Mouse (Mus musculus) midbrain, embryonic 15.5 days (tissue): ENCODE results near the gene Hdac7. TPM values are rescaled to one million over a fixed set of nuclear protein-coding genes. Genes with fewer than 3 reads are reported as not detected.
A peak's percentile ranks its signal among the peaks of the same experiment; 100 is the strongest.

ENCODE experiments used
- ATAC-seq: fragments of 200-750 bp; cut with Nextera tagmentation; replicated peaks from 2 replicates; pipeline ENCODE4 v1.8.0; 2017; ENCODE audit warnings: moderate TSS enrichment
- H3K27ac ChIP-seq: fragments of 300-500 bp; sonication (generic); 2 replicates; pipeline ENCODE4 v1.5.1; 2015; ENCODE audit warnings: mild to moderate bottlenecking, inconsistent platforms
- H3K27me3 ChIP-seq: fragments of 300-500 bp; sonication (generic); replicated peaks from 2 replicates; pipeline ENCODE4 v1.6.1; 2015; ENCODE audit warnings: inconsistent platforms
- H3K36me3 ChIP-seq: fragments of 300-500 bp; sonication (generic); replicated peaks from 2 replicates; pipeline ENCODE4 v1.6.1; 2015; ENCODE audit warnings: inconsistent platforms
- H3K4me1 ChIP-seq: fragments of 300-500 bp; sonication (generic); 2 replicates; pipeline ENCODE4 v1.6.1; 2015; ENCODE audit warnings: inconsistent platforms
- H3K4me2 ChIP-seq: fragments of 300-500 bp; sonication (generic); 2 replicates; pipeline ENCODE4 v1.6.1; 2015; ENCODE audit warnings: inconsistent platforms, mild to moderate bottlenecking, moderate library complexity
- H3K4me3 ChIP-seq: fragments of 300-500 bp; sonication (generic); 2 replicates; pipeline ENCODE4 v1.5.1; 2015; ENCODE audit warnings: mild to moderate bottlenecking, inconsistent platforms
- H3K9ac ChIP-seq: fragments of 300-500 bp; sonication (generic); 2 replicates; pipeline ENCODE4 v1.6.1; 2015; ENCODE audit warnings: mild to moderate bottlenecking, inconsistent platforms
- H3K9me3 ChIP-seq: fragments of 300-500 bp; sonication (generic); 2 replicates; pipeline ENCODE4 v1.6.1; 2016; ENCODE audit warnings: inconsistent platforms
- WGBS: fragments of 180-500 bp; shearing (Covaris S2); methylation state at CpG from one replicate; pipeline ENCODE4 v1.1.7; 2015; ENCODE audit warnings: mixed read lengths; 5-methylcytosine and 5-hydroxymethylcytosine counted together
- polyA plus RNA-seq: library from polyadenylated mRNA; unstranded; fragments of >200 nt; fragmentation: Nextera tagmentation; extraction: Ambion mirVana; gene quantifications from 2 replicates; pipeline ENCODE4 v1.2.1, GENCODE M21; 2015

Gene Hdac7
- polyA plus RNA-seq, 1 experiment from 2014 or later = 34.5 TPM

DNA sequence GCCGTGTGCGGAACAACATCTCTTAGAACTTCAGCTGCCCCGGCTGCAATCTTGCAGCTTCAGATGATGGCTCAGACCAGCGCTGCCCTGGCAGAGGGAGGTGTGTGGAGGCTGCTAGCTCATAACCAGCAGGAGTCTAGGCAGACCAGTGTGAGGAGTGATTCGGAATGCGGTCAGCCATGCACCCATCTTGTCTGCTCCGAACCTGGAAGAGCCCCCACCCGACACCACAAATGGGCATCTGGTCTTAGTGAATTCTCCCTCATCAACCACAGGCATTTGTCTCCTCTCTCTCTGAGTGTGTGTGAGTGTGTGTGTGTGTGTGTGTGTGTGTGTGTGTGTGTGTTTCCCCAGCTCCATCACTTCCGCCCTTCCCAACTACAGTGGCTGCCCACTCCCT lies 24.4 kb downstream of the Hdac7 start:
- no peaks in the 10 kb centered on the region for H3K9me3 ChIP-seq
- no peak overlapping the region for H3K27ac ChIP-seq
- no peak overlapping the region for H3K4me2 ChIP-seq
- H3K4me1 ChIP-seq = peaks cover 38% of the 10 kb centered on the region
- H3K4me3 ChIP-seq = no peak overlapping the region
- 85% methylated on average over 9 of the region's 9 CpGs for WGBS
- H3K9ac ChIP-seq = no peak overlapping the region
- no peaks in the 10 kb centered on the region for H3K27me3 ChIP-seq
- no peak for ATAC-seq
- H3K36me3 ChIP-seq = no peaks in the 10 kb centered on the region

DNA sequence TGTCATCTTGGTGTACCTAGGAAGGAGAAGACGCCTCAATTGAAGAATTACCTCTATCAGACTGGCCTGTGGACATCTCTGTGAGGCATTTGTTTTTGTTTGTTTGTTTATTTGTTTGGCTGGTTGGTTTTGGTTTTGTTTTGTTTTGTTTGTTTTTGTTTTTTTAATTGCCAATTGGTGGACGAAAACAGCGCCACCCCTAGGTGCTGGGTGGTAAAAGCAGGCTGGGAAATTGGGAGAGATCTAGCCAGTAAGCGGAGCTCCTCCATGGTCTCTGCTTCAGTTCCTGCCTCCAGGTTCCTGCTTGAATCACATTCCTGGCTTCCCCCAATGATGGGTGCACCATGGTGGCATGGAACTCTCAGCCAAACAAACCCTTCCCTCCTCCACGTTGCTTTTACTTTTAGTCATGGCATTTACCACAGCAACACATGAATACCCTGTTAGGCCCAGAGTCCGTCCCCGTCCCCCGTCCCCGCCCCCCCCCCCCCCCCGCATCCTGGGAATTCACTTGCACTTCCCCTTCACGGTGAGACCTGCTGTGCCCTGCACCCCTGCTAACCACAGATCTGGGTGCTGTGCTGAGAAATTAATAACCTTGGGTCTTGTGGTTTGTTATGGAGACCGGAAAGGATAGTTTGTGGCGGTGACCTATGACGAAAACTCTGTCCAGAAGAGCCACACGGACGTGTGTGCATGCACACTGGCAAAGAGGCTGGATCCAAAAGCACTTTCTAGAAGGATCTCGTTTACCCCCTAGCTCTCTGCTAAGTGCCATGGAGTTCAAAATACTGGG lies 27.9 kb downstream of the Hdac7 start:
- 94% methylated on average over 17 of the region's 17 CpGs for WGBS
- Histone ChIP-seq H3K9ac (no peak overlapping the region), H3K4me2 (no peak overlapping the region), H3K4me3 (no peak overlapping the region), H3K27ac (no peak overlapping the region), H3K9me3 (no peaks in the 10 kb centered on the region), H3K27me3 (no peaks in the 10 kb centered on the region), H3K36me3 (no peaks in the 10 kb centered on the region), H3K4me1 (peaks cover 28% of the 10 kb centered on the region)
- no peak for ATAC-seq

- Histone ChIP-seq H3K27ac (no peak overlapping the region), H3K4me2 (no peak overlapping the region), H3K9me3 (no peaks in the 10 kb centered on the region), H3K27me3 (no peaks in the 10 kb centered on the region), H3K4me1 (peaks cover 24% of the 10 kb centered on the region), H3K9ac (no peak overlapping the region), H3K4me3 (no peak overlapping the region), H3K36me3 (0 out of 2 replicates have a peak, but pooled peaks cover 4% of the 10 kb centered on the region)
- ATAC-seq = no peak
- WGBS = 91% methylated on average over 4 of the region's 4 CpGs
Measured at GRCm38 (mm10) chr15:97815254-97815653, 29.0 kb downstream of the Hdac7 start.

DNA sequence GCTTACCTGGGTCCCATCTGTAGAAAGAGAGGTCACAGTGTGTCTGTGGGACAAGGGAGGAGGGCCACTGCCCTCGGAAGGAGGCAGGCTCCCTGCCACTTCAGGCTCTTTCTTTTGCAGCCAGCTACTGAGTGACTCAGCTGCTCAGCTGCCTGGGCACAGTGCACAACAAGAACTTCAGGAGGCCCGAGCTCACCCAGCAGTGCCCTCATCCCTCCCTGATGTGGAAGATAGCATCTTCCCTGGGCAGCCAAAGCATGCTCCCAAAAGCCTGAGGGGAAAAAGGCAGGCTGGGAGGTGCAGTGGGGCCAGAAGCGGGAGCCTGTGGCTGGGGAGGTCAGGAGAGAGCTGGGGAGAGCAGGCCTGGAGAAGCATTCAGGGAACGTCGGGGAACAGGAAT lies 29.6 kb downstream of the Hdac7 start:
- ATAC-seq = no peak
- Histone ChIP-seq H3K9ac (no peak overlapping the region), H3K9me3 (no peaks in the 10 kb centered on the region), H3K36me3 (0 out of 2 replicates have a peak, but pooled peaks cover 6% of the 10 kb centered on the region), H3K4me2 (no peak overlapping the region), H3K4me3 (no peak overlapping the region), H3K4me1 (peaks cover 24% of the 10 kb centered on the region), H3K27me3 (no peaks in the 10 kb centered on the region), H3K27ac (no peak overlapping the region)
- 63% methylated on average over 5 of the region's 5 CpGs for WGBS

DNA sequence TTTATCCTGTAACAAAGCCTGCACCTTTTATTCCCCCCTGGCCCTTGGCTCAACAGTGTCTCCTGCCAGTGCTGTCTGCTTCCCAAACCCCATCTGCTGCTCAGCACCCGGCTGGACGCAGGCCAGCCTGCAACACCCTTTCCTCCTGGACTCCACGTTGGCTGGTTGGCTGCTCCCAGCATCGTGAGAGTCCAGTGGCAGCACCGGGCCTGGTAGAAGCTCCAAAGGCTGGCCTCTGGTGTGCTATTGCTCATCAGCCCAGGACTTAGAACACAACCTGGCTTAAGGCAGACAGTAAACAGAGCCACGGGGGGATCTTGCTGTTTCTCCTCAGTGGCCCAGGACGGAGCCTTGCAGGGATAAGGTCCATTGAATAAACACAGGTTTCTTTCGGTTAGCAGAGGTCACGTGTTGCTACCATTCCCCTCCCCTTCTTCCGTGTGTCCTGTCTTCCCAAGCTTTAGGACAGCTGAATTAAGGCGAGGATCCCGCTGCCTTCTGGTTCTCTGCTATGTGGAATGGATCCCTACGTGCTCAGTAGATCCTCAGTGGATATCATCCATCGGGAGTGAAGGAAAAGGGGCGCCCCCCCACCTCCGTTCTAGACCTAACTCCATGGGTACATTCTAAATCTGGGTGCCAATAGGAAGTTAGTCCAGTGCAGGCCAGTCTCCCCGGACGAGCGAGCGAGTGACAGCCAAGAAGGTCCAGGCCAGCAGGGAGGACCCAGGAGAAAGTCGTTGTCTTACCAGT lies 30.7 kb downstream of the Hdac7 start:
- Histone ChIP-seq H3K4me1 (peaks cover 24% of the 10 kb centered on the region), H3K27ac (peak overlapping the region; percentile 11; the same call in 1 of the 2 replicates), H3K36me3 (peaks cover 6% of the 10 kb centered on the region; the same call in 1 of the 2 replicates), H3K27me3 (no peaks in the 10 kb centered on the region), H3K9me3 (no peaks in the 10 kb centered on the region), H3K4me3 (no peak overlapping the region), H3K4me2 (no peak overlapping the region), H3K9ac (no peak overlapping the region)
- WGBS = 46% methylated on average over 21 of the region's 21 CpGs
- 0 out of 2 replicates have a peak, but pooled peaks have one; percentile 38 for ATAC-seq

DNA sequence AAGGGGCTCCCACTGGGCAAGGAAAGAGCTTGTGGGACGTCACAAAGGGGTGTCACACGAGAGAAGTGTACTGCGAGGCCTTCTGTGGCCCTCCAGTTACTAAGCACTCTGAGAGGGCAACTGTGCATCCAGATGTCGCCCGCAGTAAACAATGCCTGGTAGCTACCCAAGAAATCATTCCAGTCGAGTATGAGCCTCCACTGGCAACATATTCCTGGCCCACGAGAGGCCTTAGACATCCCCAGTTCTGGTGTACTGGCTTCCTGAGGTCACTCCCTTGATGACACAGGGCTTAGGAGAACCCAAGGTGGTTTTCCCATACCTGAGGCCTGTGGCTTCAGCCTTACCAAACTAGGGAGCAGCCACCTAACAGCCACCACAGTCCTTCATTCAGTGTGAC lies 31.4 kb downstream of the Hdac7 start:
- Histone ChIP-seq H3K27ac (peak overlapping the region; percentile 11; the same call in 1 of the 2 replicates), H3K36me3 (peaks cover 11% of the 10 kb centered on the region; the same call in 1 of the 2 replicates), H3K27me3 (no peaks in the 10 kb centered on the region), H3K9ac (no peak overlapping the region), H3K4me2 (no peak overlapping the region), H3K4me1 (peaks cover 24% of the 10 kb centered on the region), H3K9me3 (no peaks in the 10 kb centered on the region), H3K4me3 (no peak overlapping the region)
- 69% methylated on average over 7 of the region's 7 CpGs for WGBS
- no peak for ATAC-seq

DNA sequence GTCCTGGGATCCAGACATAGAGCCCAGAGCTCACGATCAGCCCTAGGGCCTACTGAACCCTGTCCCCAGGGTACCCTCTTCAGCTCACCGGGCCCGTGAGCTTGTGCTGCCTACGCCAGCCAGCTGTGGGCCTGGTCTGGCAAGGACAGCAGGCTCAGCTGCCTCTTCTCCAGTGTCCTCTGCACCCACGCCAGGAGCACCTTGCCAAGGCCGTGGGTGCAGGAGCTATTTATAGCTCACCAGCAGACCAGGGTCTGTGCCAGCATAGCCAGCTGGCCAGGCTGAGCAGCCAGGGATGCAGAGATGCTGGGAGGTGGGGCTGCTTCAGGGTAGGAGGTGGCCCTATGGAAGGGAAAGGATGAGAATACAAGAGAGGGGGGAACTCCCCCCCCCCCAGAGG lies 32.2 kb downstream of the Hdac7 start:
- Histone ChIP-seq H3K27me3 (no peaks in the 10 kb centered on the region), H3K4me1 (peaks cover 24% of the 10 kb centered on the region), H3K27ac (peak overlapping the region; percentile 56; the same call in 1 of the 2 replicates), H3K4me3 (no peak overlapping the region), H3K9me3 (no peaks in the 10 kb centered on the region), H3K36me3 (peaks cover 19% of the 10 kb centered on the region; the same call in 1 of the 2 replicates), H3K4me2 (no peak overlapping the region), H3K9ac (no peak overlapping the region)
- WGBS = 54% methylated on average over 6 of the region's 6 CpGs
- ATAC-seq = peak; percentile 37; the same call in 1 of the 2 replicates

DNA sequence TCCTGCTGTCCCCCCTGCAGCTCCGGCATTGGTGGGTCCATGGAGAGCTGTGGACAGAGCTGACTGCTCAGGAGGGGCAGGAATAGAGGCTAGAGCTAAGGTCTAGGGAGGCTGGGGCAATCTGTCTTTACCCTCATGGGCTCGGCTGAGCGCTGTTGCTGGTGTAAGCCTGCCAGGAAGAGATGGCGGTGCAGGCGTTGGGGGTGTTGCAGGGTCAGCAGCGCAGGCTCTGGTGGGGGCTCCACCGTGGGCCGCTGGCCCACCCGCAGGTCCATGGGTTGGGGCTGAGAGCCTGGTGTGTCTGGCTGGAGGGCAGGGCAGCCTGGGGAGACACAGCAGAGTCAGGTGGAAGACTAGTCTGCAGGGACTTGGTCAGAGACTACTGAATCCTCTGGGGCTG lies 33.0 kb downstream of the Hdac7 start:
- Histone ChIP-seq H3K9ac (no peak overlapping the region), H3K36me3 (peaks cover 23% of the 10 kb centered on the region; the same call in 1 of the 2 replicates), H3K9me3 (no peaks in the 10 kb centered on the region), H3K27me3 (no peaks in the 10 kb centered on the region), H3K27ac (peak overlapping the region; percentile 56; the same call in 1 of the 2 replicates), H3K4me3 (no peak overlapping the region), H3K4me1 (peaks cover 24% of the 10 kb centered on the region), H3K4me2 (no peak overlapping the region)
- WGBS = 87% methylated on average over 9 of the region's 9 CpGs
- ATAC-seq = no peak

GRCm38 (mm10) chr15:97810399-97810798 lies 33.9 kb downstream of the Hdac7 start:
- ATAC-seq = no peak
- H3K27me3 ChIP-seq = no peaks in the 10 kb centered on the region
- no peaks in the 10 kb centered on the region for H3K9me3 ChIP-seq
- no peak overlapping the region for H3K27ac ChIP-seq
- no peak overlapping the region for H3K4me3 ChIP-seq
- H3K4me1 ChIP-seq = peaks cover 24% of the 10 kb centered on the region
- WGBS = 91% methylated on average over 5 of the region's 5 CpGs
- no peak overlapping the region for H3K4me2 ChIP-seq
- H3K9ac ChIP-seq = no peak overlapping the region
- H3K36me3 ChIP-seq = peaks cover 26% of the 10 kb centered on the region; the same call in 1 of the 2 replicates

- WGBS = 81% methylated on average over 5 of the region's 5 CpGs
- Histone ChIP-seq H3K36me3 (peaks cover 26% of the 10 kb centered on the region; the same call in 1 of the 2 replicates), H3K27ac (no peak overlapping the region), H3K4me2 (no peak overlapping the region), H3K9me3 (no peaks in the 10 kb centered on the region), H3K4me3 (no peak overlapping the region), H3K27me3 (no peaks in the 10 kb centered on the region), H3K4me1 (peaks cover 24% of the 10 kb centered on the region), H3K9ac (no peak overlapping the region)
- no peak for ATAC-seq
Measured at GRCm38 (mm10) chr15:97809942-97810341, 34.4 kb downstream of the Hdac7 start.

DNA sequence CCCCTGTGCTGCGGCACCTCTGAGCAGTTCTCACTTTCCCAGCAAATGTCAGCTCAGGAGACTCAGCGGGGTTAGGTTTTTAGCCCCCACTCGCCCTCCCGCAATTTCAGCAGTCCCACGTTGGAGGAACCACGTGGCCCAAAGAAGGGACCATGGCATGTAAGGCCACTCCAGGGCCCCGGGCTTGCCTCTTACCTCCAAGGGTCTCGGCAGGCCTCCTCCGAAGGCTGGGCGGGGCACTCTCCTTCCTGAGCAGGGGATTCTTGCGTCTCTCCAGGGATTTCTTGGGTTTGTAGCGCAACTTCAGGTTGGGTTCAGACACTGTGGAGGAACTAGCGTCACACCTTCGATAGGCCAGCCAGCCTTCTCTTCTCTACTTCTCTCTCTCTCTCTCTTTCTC lies 35.1 kb downstream of the Hdac7 start:
- Histone ChIP-seq H3K4me1 (peaks cover 24% of the 10 kb centered on the region), H3K9me3 (no peaks in the 10 kb centered on the region), H3K4me3 (no peak overlapping the region), H3K27me3 (no peaks in the 10 kb centered on the region), H3K27ac (no peak overlapping the region), H3K36me3 (peaks cover 26% of the 10 kb centered on the region; the same call in 1 of the 2 replicates), H3K9ac (no peak overlapping the region), H3K4me2 (no peak overlapping the region)
- 85% methylated on average over 14 of the region's 14 CpGs for WGBS
- ATAC-seq = no peak

DNA sequence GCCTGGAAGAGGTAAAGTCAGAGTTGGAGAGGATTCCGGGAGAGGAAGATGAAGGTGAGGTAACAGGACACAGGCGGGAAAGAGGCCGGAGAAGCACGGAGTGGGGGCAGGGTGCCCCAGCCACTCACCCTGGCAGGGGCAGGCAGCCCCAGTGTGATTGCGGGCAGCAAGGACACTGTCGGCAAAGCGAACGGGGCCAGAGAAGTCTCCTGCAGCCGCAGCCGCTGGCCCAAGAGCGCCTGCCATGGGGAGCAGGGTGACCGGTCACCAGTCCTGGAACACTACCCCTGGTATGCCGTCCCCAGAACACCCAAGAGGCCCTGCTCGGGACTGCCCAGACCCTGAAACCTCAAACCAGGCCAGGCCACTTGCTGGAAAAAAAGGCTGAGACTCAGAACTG lies 35.8 kb downstream of the Hdac7 start:
- no peak for ATAC-seq
- peaks cover 26% of the 10 kb centered on the region; the same call in 1 of the 2 replicates for H3K36me3 ChIP-seq

More for the DNA sequence above, 35.8 kb downstream of the Hdac7 start:
- Histone ChIP-seq H3K4me1 (peaks cover 19% of the 10 kb centered on the region), H3K4me2 (no peak overlapping the region), H3K9me3 (no peaks in the 10 kb centered on the region), H3K9ac (no peak overlapping the region), H3K27me3 (no peaks in the 10 kb centered on the region), H3K27ac (no peak overlapping the region), H3K4me3 (no peak overlapping the region)
- 90% methylated on average over 14 of the region's 14 CpGs for WGBS
